Mouse (Mus musculus) ES-E14 (cell line): ENCODE data around the gene Nppa.

ENCODE experiments used
- CHD2 ChIP-seq: IDR thresholded peaks from 2 replicates; pipeline ENCODE4 v1.6.1; 2014; ENCODE audit warnings: mild to moderate bottlenecking, low read depth, low read length, inconsistent platforms
- MAFK ChIP-seq: IDR thresholded peaks from 2 replicates; pipeline ENCODE4 v1.6.1; 2014; ENCODE audit warnings: mild to moderate bottlenecking, low read depth, low read length, inconsistent platforms; ENCODE audit not compliant: insufficient read depth
- ZC3H11A ChIP-seq: IDR thresholded peaks from 2 replicates; pipeline ENCODE4 v1.6.1; 2012; ENCODE audit warnings: low read depth, mild to moderate bottlenecking, inconsistent platforms, low read length, borderline replicate concordance
- ZNF384 ChIP-seq: IDR thresholded peaks from 2 replicates; pipeline ENCODE4 v1.6.1; 2012; ENCODE audit warnings: low read depth, low read length, inconsistent platforms

DNA sequence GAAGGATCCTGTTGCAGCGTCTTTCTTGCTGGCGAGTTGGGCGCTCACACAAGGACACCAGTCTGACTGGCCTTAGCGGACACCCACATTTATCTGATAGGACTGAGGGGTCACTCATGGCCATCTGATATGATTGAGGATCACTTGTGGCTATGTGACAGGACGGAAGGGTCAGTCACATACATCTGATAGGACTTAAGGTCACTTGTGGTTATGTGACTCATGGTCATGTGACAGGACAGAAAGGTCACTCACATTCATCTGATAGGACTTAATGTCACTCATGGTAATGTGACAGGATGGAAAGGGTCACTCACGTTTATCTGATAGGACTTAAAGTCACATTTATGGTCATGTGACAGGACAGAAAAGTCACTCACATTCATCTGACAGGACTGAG lies 22.1 kb upstream of the Nppa start:
- no peak for TF ChIP-seq ZC3H11A
- TF ChIP-seq CHD2: no peak
- no peak for TF ChIP-seq ZNF384
- no peak for TF ChIP-seq MAFK
